Mouse (Mus musculus) splenic B cell, adult 2 months (primary cell): ENCODE results near the gene Arid1b.

Experiments used
- DNase-seq: peaks from one replicate; pipeline ENCODE4 v3.0.0-alpha.2; 2011; ENCODE audit warnings: low read depth, low spot score
- H3K27me3 ChIP-seq: 2 replicates; pipeline ENCODE4 v1.6.1; 2012; ENCODE audit warnings: mild to moderate bottlenecking, low read length, moderate library complexity, mixed read lengths; ENCODE audit not compliant: control insufficient read depth, poor library complexity, insufficient read depth, severe bottlenecking
- H3K36me3 ChIP-seq: 2 replicates; pipeline ENCODE4 v1.6.1; 2012; ENCODE audit warnings: mild to moderate bottlenecking, low read length, moderate library complexity, mixed read lengths; ENCODE audit not compliant: control insufficient read depth, poor library complexity, insufficient read depth, severe bottlenecking

Gene Arid1b

GRCm38 (mm10) chr17:5200638-5201037 lies 206.5 kb downstream of the Arid1b start:
- no peaks in the 10 kb centered on the region for H3K27me3 ChIP-seq
- H3K36me3 ChIP-seq = no peaks in the 10 kb centered on the region; the same call in 1 of the 2 replicates
- DNase-seq = no peak

GRCm38 (mm10) chr17:5201859-5202598 lies 207.9 kb downstream of the Arid1b start:
- peak; percentile 73 for DNase-seq
- H3K27me3 ChIP-seq = no peaks in the 10 kb centered on the region
- H3K36me3 ChIP-seq = no peaks in the 10 kb centered on the region; the same call in 1 of the 2 replicates

GRCm38 (mm10) chr17:5202756-5203155 lies 208.6 kb downstream of the Arid1b start:
- no peaks in the 10 kb centered on the region; the same call in 1 of the 2 replicates for H3K36me3 ChIP-seq
- H3K27me3 ChIP-seq = no peaks in the 10 kb centered on the region
- no peak for DNase-seq

GRCm38 (mm10) chr17:5203346-5204102 lies 209.4 kb downstream of the Arid1b start:
- H3K36me3 ChIP-seq = no peaks in the 10 kb centered on the region; the same call in 1 of the 2 replicates
- H3K27me3 ChIP-seq = no peaks in the 10 kb centered on the region
- no peak for DNase-seq

GRCm38 (mm10) chr17:5204103-5204665 lies 210.1 kb downstream of the Arid1b start:
- H3K36me3 ChIP-seq = no peaks in the 10 kb centered on the region; the same call in 1 of the 2 replicates
- DNase-seq = no peak
- no peaks in the 10 kb centered on the region for H3K27me3 ChIP-seq

- no peaks in the 10 kb centered on the region; the same call in 1 of the 2 replicates for H3K36me3 ChIP-seq
- no peak for DNase-seq
These were observed 211.0 kb downstream of the Arid1b start for GRCm38 (mm10) chr17:5205163-5205581.

GRCm38 (mm10) chr17:5206731-5207130 lies 212.6 kb downstream of the Arid1b start:
- DNase-seq = no peak
- no peaks in the 10 kb centered on the region; the same call in 1 of the 2 replicates for H3K36me3 ChIP-seq
- no peaks in the 10 kb centered on the region for H3K27me3 ChIP-seq

More at GRCm38 (mm10) chr17:5205163-5205581, 211.0 kb downstream of the Arid1b start:
- no peaks in the 10 kb centered on the region for H3K27me3 ChIP-seq

- no peak for DNase-seq
- no peaks in the 10 kb centered on the region for H3K27me3 ChIP-seq
These were observed 213.7 kb downstream of the Arid1b start for GRCm38 (mm10) chr17:5207881-5208280.

GRCm38 (mm10) chr17:5208362-5208761 lies 214.2 kb downstream of the Arid1b start:
- peak; percentile 68 for DNase-seq
- no peaks in the 10 kb centered on the region for H3K27me3 ChIP-seq
- H3K36me3 ChIP-seq = no peaks in the 10 kb centered on the region; the same call in 1 of the 2 replicates

More at GRCm38 (mm10) chr17:5207881-5208280, 213.7 kb downstream of the Arid1b start:
- no peaks in the 10 kb centered on the region; the same call in 1 of the 2 replicates for H3K36me3 ChIP-seq

- Histone ChIP-seq H3K27me3 (no peaks in the 10 kb centered on the region), H3K36me3 (no peaks in the 10 kb centered on the region; the same call in 1 of the 2 replicates)
- no peak for DNase-seq
These were observed 214.9 kb downstream of the Arid1b start for GRCm38 (mm10) chr17:5209076-5209475.

- Histone ChIP-seq H3K36me3 (no peaks in the 10 kb centered on the region), H3K27me3 (no peaks in the 10 kb centered on the region)
- no peak for DNase-seq
These were observed 216.1 kb downstream of the Arid1b start for GRCm38 (mm10) chr17:5210101-5210727.

- no peaks in the 10 kb centered on the region for H3K27me3 ChIP-seq
- H3K36me3 ChIP-seq = no peaks in the 10 kb centered on the region
- peak; percentile 70 for DNase-seq
These were observed 216.8 kb downstream of the Arid1b start for GRCm38 (mm10) chr17:5210891-5211290.

- Histone ChIP-seq H3K27me3 (no peaks in the 10 kb centered on the region), H3K36me3 (no peaks in the 10 kb centered on the region)
- DNase-seq = no peak
These were observed 218.0 kb downstream of the Arid1b start for GRCm38 (mm10) chr17:5212166-5212565.

GRCm38 (mm10) chr17:5213441-5213840 lies 219.3 kb downstream of the Arid1b start:
- no peaks in the 10 kb centered on the region for H3K36me3 ChIP-seq
- no peaks in the 10 kb centered on the region for H3K27me3 ChIP-seq
- no peak for DNase-seq
